ENCODE assay signal across 9 mouse cellular contexts in the genomic region with DNA sequence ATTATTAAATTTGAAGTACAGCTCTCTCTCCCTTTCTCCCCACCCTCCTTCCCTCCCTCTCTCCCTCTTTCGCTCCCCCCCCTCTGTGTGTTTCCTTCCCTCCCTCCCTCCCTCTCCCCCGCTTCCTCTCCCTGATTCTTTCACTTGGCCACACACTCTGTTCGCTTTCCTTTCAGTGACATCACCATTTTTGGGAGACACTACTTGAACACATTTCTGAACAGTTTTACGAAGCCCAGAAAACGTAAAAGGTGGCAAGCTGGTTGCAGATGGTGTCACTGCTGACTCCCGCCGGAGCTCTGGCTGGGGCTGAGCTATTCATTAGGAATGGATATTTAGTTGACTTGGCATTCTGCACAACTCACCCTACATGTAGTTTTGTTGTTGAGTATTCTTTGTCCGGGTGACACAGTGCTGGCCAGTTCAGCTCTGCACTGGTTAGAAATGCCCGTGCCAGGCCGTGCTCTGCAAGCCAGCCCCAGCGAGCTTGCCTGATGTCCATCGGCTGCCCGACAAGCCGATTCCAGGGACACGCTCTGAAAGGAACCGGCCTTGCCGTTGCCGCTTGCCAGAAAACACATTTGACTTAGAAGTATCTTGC. TPM values are rescaled to one million over a fixed set of nuclear protein-coding genes. Genes with fewer than 3 reads are reported as not detected.
DNase-seq lines count a peak whose midpoint lies in the region; ATAC-seq lines count a peak whose summit lies in the region.
"Had no signal": no experiment of that assay in that cellular context is flagged by ENCODE, and none has a peak within 500 bp of the region (broad histone marks: within the 10 kb centered on the region; RNA-seq: fewer than 3 reads in every experiment).

No protein-coding gene starts in this region.

- H3K9me3 ChIP-seq in hindbrain, embryonic 10.5 days, result no peaks in the 10 kb centered on the region
- no peaks in the 10 kb centered on the region for H3K9me3 ChIP-seq in hindbrain, embryonic 13.5 days
- H3K9me3 ChIP-seq in embryonic facial prominence, embryonic 15.5 days (replicated peaks), result no peaks in the 10 kb centered on the region
- no peaks in the 10 kb centered on the region for H3K9me3 ChIP-seq in lung, embryonic 15.5 days
- no peaks in the 10 kb centered on the region for H3K9me3 ChIP-seq in stomach, embryonic 14.5 days (ENCODE audit: control insufficient read depth, low read depth, low read length)
- H3K9me3 ChIP-seq: liver, embryonic 13.5 days had no signal

- no peak overlapping the region for H3K4me3 ChIP-seq in hindbrain, embryonic 10.5 days
- no peak overlapping the region for H3K4me3 ChIP-seq in hindbrain, embryonic 13.5 days
- no peak overlapping the region for H3K4me3 ChIP-seq in embryonic facial prominence, embryonic 15.5 days (replicated peaks)
- H3K4me3 ChIP-seq in lung, embryonic 15.5 days, result no peak overlapping the region
- H3K4me3 ChIP-seq in stomach, embryonic 14.5 days (ENCODE audit: low read depth, low read length), result no peak overlapping the region
- H3K4me3 ChIP-seq: liver, embryonic 13.5 days had no signal

- H3K27me3 ChIP-seq in hindbrain, embryonic 10.5 days (ENCODE audit: insufficient read depth, poor library complexity, severe bottlenecking), result peaks cover 4% of the 10 kb centered on the region; the same call in 1 of the 2 replicates
- peaks cover 19% of the 10 kb centered on the region for H3K27me3 ChIP-seq in hindbrain, embryonic 13.5 days
- H3K27me3 ChIP-seq in embryonic facial prominence, embryonic 15.5 days, result no peaks in the 10 kb centered on the region
- no peaks in the 10 kb centered on the region for H3K27me3 ChIP-seq in lung, embryonic 15.5 days
- H3K27me3 ChIP-seq in stomach, embryonic 14.5 days (ENCODE audit: control insufficient read depth, insufficient read depth, low read length), result no peaks in the 10 kb centered on the region
- H3K27me3 ChIP-seq: liver, embryonic 13.5 days had no signal

- ATAC-seq in hindbrain, embryonic 13.5 days (ENCODE audit: low FRiP score), result no peak
- no peak for ATAC-seq in embryonic facial prominence, embryonic 15.5 days (ENCODE audit: insufficient number of reproducible peaks, low FRiP score, low TSS enrichment, low read depth)
- ATAC-seq in lung, embryonic 15.5 days (ENCODE audit: borderline replicate concordance, extremely low read depth, low FRiP score, low TSS enrichment), result no peak; the same call in 1 of the 2 replicates
- ATAC-seq in stomach, embryonic 14.5 days (ENCODE audit: insufficient number of reproducible peaks, insufficient read depth, low FRiP score, low read depth), result no peak

- H3K4me1 ChIP-seq in hindbrain, embryonic 10.5 days (replicated peaks), result peaks cover 12% of the 10 kb centered on the region
- H3K4me1 ChIP-seq in hindbrain, embryonic 13.5 days (replicated peaks), result no peaks in the 10 kb centered on the region; the same call in 1 of the 2 replicates
- H3K4me1 ChIP-seq in embryonic facial prominence, embryonic 15.5 days, result peaks cover 10% of the 10 kb centered on the region
- 0 out of 2 replicates have a peak, but pooled peaks cover 4% of the 10 kb centered on the region for H3K4me1 ChIP-seq in lung, embryonic 15.5 days
- H3K4me1 ChIP-seq in stomach, embryonic 14.5 days (ENCODE audit: control insufficient read depth, insufficient read depth, low read length), result 0 out of 2 replicates have a peak, but pooled peaks cover 5% of the 10 kb centered on the region
- H3K4me1 ChIP-seq: liver, embryonic 13.5 days had no signal

- H3K36me3 ChIP-seq in hindbrain, embryonic 10.5 days, result no peaks in the 10 kb centered on the region
- H3K36me3 ChIP-seq in hindbrain, embryonic 13.5 days, result no peaks in the 10 kb centered on the region
- H3K36me3 ChIP-seq in embryonic facial prominence, embryonic 15.5 days, result no peaks in the 10 kb centered on the region
- no peaks in the 10 kb centered on the region for H3K36me3 ChIP-seq in lung, embryonic 15.5 days
- no peaks in the 10 kb centered on the region for H3K36me3 ChIP-seq in stomach, embryonic 14.5 days (ENCODE audit: control insufficient read depth, insufficient read depth, low read length)
- H3K36me3 ChIP-seq: liver, embryonic 13.5 days had no signal

- H3K27ac ChIP-seq in hindbrain, embryonic 10.5 days, result 0 out of 2 replicates have a peak overlapping the region, but pooled peaks have one; percentile 14
- no peak overlapping the region for H3K27ac ChIP-seq in hindbrain, embryonic 13.5 days
- peak overlapping the region; percentile 29; the same call in 1 of the 2 replicates for H3K27ac ChIP-seq in embryonic facial prominence, embryonic 15.5 days (replicated peaks)
- H3K27ac ChIP-seq in lung, embryonic 15.5 days, result peak overlapping the region; percentile 37
- H3K27ac ChIP-seq in stomach, embryonic 14.5 days (ENCODE audit: low read length), result no peak overlapping the region
- H3K27ac ChIP-seq: liver, embryonic 13.5 days had no signal

- 81% methylated on average over 18 of the region's 18 CpGs for WGBS in hindbrain, embryonic 10.5 days
- 48% methylated on average over 18 of the region's 18 CpGs for WGBS in hindbrain, embryonic 13.5 days
- WGBS in embryonic facial prominence, embryonic 15.5 days, result 50% methylated on average over 18 of the region's 18 CpGs
- WGBS in lung, embryonic 15.5 days, result 54% methylated on average over 18 of the region's 18 CpGs
- 68% methylated on average over 18 of the region's 18 CpGs for WGBS in stomach, embryonic 14.5 days

- DNase-seq in hindbrain, embryonic 10.5 days (ENCODE audit: low spot score), result no peak
- DNase-seq in adrenal gland, adult 8-10 months, result peak; percentile 70
- peak; percentile 38 for DNase-seq in heart, postnatal 4 days
- no peak for DNase-seq in T-cell, adult 2 months (ENCODE audit: low spot score)

- H3K9ac ChIP-seq in hindbrain, embryonic 13.5 days, result no peak overlapping the region
- H3K9ac ChIP-seq in embryonic facial prominence, embryonic 15.5 days, result no peak overlapping the region
- no peak overlapping the region; the same call in 1 of the 2 replicates for H3K9ac ChIP-seq in lung, embryonic 15.5 days
- no peak overlapping the region for H3K9ac ChIP-seq in stomach, embryonic 14.5 days (replicated peaks; ENCODE audit: low read depth, low read length)
- H3K9ac ChIP-seq: liver, embryonic 13.5 days had no signal

- H3K4me2 ChIP-seq in hindbrain, embryonic 13.5 days, result no peak overlapping the region
- H3K4me2 ChIP-seq in embryonic facial prominence, embryonic 15.5 days (replicated peaks), result peak overlapping the region; percentile 21
- H3K4me2 ChIP-seq in lung, embryonic 15.5 days, result peak overlapping the region; percentile 26; the same call in 1 of the 2 replicates
- H3K4me2 ChIP-seq in stomach, embryonic 14.5 days (replicated peaks; ENCODE audit: low read depth, low read length), result peak overlapping the region; percentile 12
- H3K4me2 ChIP-seq: liver, embryonic 13.5 days had no signal

RNA-seq across cellular contexts. Expression of a gene that starts 57.7 kb away (rescaled TPM):
- 2.9 and 3.3 TPM in 2 replicates for polyA plus RNA-seq in hindbrain, embryonic 10.5 days (2016; fragmentation: Nextera tagmentation; extraction: Ambion mirVana)
- 16.7 and 17.8 TPM in 2 replicates for polyA plus RNA-seq in hindbrain, embryonic 13.5 days (2015; fragmentation: Nextera tagmentation; extraction: Ambion mirVana)
- 100 to 1,000 TPM; 138 to 583 (median 298) TPM for total RNA-seq in adrenal gland, adult 8-10 months (2022)
- polyA plus RNA-seq in embryonic facial prominence, embryonic 15.5 days (2015; fragmentation: Nextera tagmentation; extraction: Ambion mirVana), result 4.6 and 5.8 TPM in 2 replicates
- 10 to 100 TPM; 11.1 to 13.6 TPM for total RNA-seq in heart, postnatal 4 days (2021)
- 5.0 and 5.2 TPM in 2 replicates for polyA plus RNA-seq in lung, embryonic 15.5 days (2015; fragmentation: Nextera tagmentation; extraction: Ambion mirVana)
- 2.4 and 4.4 TPM in 2 replicates for polyA plus RNA-seq in stomach, embryonic 14.5 days (2014; fragmentation: Nextera tagmentation; extraction: Ambion mirVana)

Comparison
In these comparisons a context has a peak if more than half of its experiments do, and no peak if none do; other contexts are left out.
1. H3K27ac ChIP-seq: peak in hindbrain, embryonic 10.5 days (single experiment), embryonic facial prominence, embryonic 15.5 days (single experiment) and lung, embryonic 15.5 days (single experiment); none in hindbrain, embryonic 13.5 days (single experiment) and stomach, embryonic 14.5 days (single experiment).
2. DNase-seq: peak in adrenal gland, adult 8-10 months (single experiment) and heart, postnatal 4 days (single experiment); none in hindbrain, embryonic 10.5 days (single experiment) and T-cell, adult 2 months (single experiment).